Comparison of ENCODE assay signal across 21 mouse cellular contexts in the genomic region with DNA sequence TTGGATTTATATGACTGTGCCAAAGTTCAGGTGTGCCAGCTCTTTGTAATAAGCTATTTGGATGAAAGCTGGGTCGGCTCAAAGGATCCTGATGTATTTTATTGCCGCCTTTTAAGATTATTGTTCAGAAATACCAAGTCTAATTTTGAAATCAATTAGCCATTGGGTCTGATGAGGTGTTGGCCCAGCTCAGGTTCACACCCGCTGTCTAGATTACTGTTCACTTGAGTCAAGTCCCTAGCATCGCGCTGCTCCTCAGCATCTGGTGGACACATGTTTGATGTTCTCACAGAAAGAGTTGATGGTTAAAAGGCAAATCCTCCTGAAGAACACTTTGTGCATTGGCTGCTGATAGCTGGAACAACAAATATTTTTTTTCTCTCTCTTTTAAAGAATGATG.
A peak's percentile ranks its signal among the peaks of the same experiment; 100 is the strongest.
DNase-seq lines count a peak whose midpoint lies in the region; ATAC-seq and TF ChIP-seq lines count a peak whose summit lies in the region.
"Had no signal": no experiment of that assay in that cellular context is flagged by ENCODE, and none has a peak within 500 bp of the region (broad histone marks: within the 10 kb centered on the region; RNA-seq: fewer than 3 reads in every experiment).

No protein-coding gene starts in this region.

- H3K36me3 ChIP-seq in lung, embryonic 14.5 days (ENCODE audit: insufficient read depth): no peaks in the 10 kb centered on the region
- H3K36me3 ChIP-seq in limb, embryonic 10.5 days: no peaks in the 10 kb centered on the region
- no peaks in the 10 kb centered on the region for H3K36me3 ChIP-seq in limb, embryonic 14.5 days (ENCODE audit: control insufficient read depth, insufficient read depth, low read length)
- H3K36me3 ChIP-seq in hindbrain, postnatal 0 days (ENCODE audit: insufficient read depth, low read length): no peaks in the 10 kb centered on the region
- H3K36me3 ChIP-seq: embryonic facial prominence, embryonic 13.5 days; G1E; hindbrain, embryonic 10.5 days; hindbrain, embryonic 15.5 days had no signal

- no peaks in the 10 kb centered on the region for H3K27me3 ChIP-seq in lung, embryonic 14.5 days (ENCODE audit: insufficient read depth, low read length)
- no peaks in the 10 kb centered on the region for H3K27me3 ChIP-seq in limb, embryonic 10.5 days (ENCODE audit: low read depth, poor library complexity, severe bottlenecking)
- no peaks in the 10 kb centered on the region for H3K27me3 ChIP-seq in limb, embryonic 14.5 days (ENCODE audit: control insufficient read depth, insufficient read depth, low read length)
- H3K27me3 ChIP-seq in hindbrain, postnatal 0 days (ENCODE audit: insufficient read depth, low read length): no peaks in the 10 kb centered on the region
- H3K27me3 ChIP-seq: embryonic facial prominence, embryonic 13.5 days; forebrain, embryonic 13.5 days; hindbrain, embryonic 15.5 days had no signal

- H3K27ac ChIP-seq in lung, embryonic 14.5 days (ENCODE audit: low read depth): no peak overlapping the region
- H3K27ac ChIP-seq in limb, embryonic 10.5 days: 0 out of 2 replicates have a peak overlapping the region, but pooled peaks have one; percentile 19
- H3K27ac ChIP-seq in limb, embryonic 14.5 days (replicated peaks; ENCODE audit: low read depth, low read length): no peak overlapping the region
- H3K27ac ChIP-seq in hindbrain, postnatal 0 days: no peak overlapping the region
- H3K27ac ChIP-seq: embryonic facial prominence, embryonic 13.5 days; forebrain, embryonic 13.5 days; gastrocnemius, adult 2 months; hindbrain, embryonic 10.5 days; hindbrain, embryonic 15.5 days had no signal

- no peaks in the 10 kb centered on the region for H3K4me1 ChIP-seq in lung, embryonic 14.5 days (ENCODE audit: insufficient read depth)
- peaks cover 37% of the 10 kb centered on the region for H3K4me1 ChIP-seq in limb, embryonic 10.5 days
- peaks cover 11% of the 10 kb centered on the region for H3K4me1 ChIP-seq in limb, embryonic 14.5 days (ENCODE audit: control insufficient read depth, insufficient read depth, low read length)
- no peaks in the 10 kb centered on the region for H3K4me1 ChIP-seq in hindbrain, postnatal 0 days (ENCODE audit: insufficient read depth, low read length)
- H3K4me1 ChIP-seq: embryonic facial prominence, embryonic 13.5 days; forebrain, embryonic 13.5 days; hindbrain, embryonic 10.5 days; hindbrain, embryonic 15.5 days had no signal

- no peak for ATAC-seq in lung, embryonic 14.5 days (ENCODE audit: insufficient read depth)
- ATAC-seq in limb, embryonic 14.5 days (ENCODE audit: low FRiP score, low read depth): no peak
- ATAC-seq in hindbrain, postnatal 0 days: no peak
- ATAC-seq: CD4-positive, CD25-positive, alpha-beta regulatory T cell, adult 4 months; forebrain, embryonic 13.5 days; forebrain, postnatal 0 days had no signal

- no peaks in the 10 kb centered on the region for H3K9me3 ChIP-seq in lung, embryonic 14.5 days (ENCODE audit: low read depth, low read length)
- no peaks in the 10 kb centered on the region for H3K9me3 ChIP-seq in limb, embryonic 10.5 days (replicated peaks)
- H3K9me3 ChIP-seq in limb, embryonic 14.5 days (ENCODE audit: control insufficient read depth, low read length): no peaks in the 10 kb centered on the region
- no peaks in the 10 kb centered on the region for H3K9me3 ChIP-seq in hindbrain, postnatal 0 days (ENCODE audit: low read length)
- H3K9me3 ChIP-seq: embryonic facial prominence, embryonic 13.5 days; forebrain, embryonic 13.5 days; G1E; hindbrain, embryonic 10.5 days; hindbrain, embryonic 15.5 days had no signal

- TF ChIP-seq CTCF in lung, embryonic 14.5 days (IDR thresholded peaks at IDR 0.05; ENCODE audit: low read depth): no peak
- TF ChIP-seq CTCF in hindbrain, postnatal 0 days (IDR thresholded peaks at IDR 0.05; ENCODE audit: low read depth): no peak

- no peak overlapping the region for H3K4me3 ChIP-seq in lung, embryonic 14.5 days (ENCODE audit: low read depth, low read length)
- no peak overlapping the region for H3K4me3 ChIP-seq in limb, embryonic 10.5 days
- no peak overlapping the region for H3K4me3 ChIP-seq in limb, embryonic 14.5 days (replicated peaks; ENCODE audit: low read length)
- H3K4me3 ChIP-seq in hindbrain, postnatal 0 days (ENCODE audit: low read length): no peak overlapping the region
- H3K4me3 ChIP-seq: embryonic facial prominence, embryonic 13.5 days; forebrain, embryonic 13.5 days; gastrocnemius, adult 2 months; hindbrain, embryonic 10.5 days; hindbrain, embryonic 15.5 days had no signal

- peak; percentile 60 for DNase-seq in embryo, embryonic 10 days (ENCODE audit: low spot score)
- no peak for DNase-seq in embryo, embryonic 9.5 days (ENCODE audit: extremely low spot score)
- DNase-seq in lung, embryonic 14.5 days: peak; percentile 3
- DNase-seq in lung, adult 18-20 months: no peak
- peak; percentile 63 for DNase-seq in limb, embryonic 10.5 days (ENCODE audit: low spot score)
- DNase-seq in limb, embryonic 14.5 days (ENCODE audit: low spot score): peak; percentile 10
- DNase-seq in left cerebral cortex, adult 11 months (ENCODE audit: low spot score): no peak
- no peak for DNase-seq in hindbrain, postnatal 0 days (ENCODE audit: low spot score)
- DNase-seq: adrenal gland, postnatal 10 days; B cell, adult 2 months; cerebellum, adult 11-12 months; cerebellum, adult 9-10 months; forebrain, postnatal 0 days; gastrocnemius, adult 2 months; gastrocnemius, postnatal 25 days had no signal

- no peak overlapping the region for H3K4me2 ChIP-seq in lung, embryonic 14.5 days
- no peak overlapping the region for H3K4me2 ChIP-seq in limb, embryonic 14.5 days (replicated peaks; ENCODE audit: low read depth, low read length, severe bottlenecking)
- no peak overlapping the region for H3K4me2 ChIP-seq in hindbrain, postnatal 0 days (ENCODE audit: low read depth, low read length)
- H3K4me2 ChIP-seq: embryonic facial prominence, embryonic 13.5 days; forebrain, embryonic 13.5 days; hindbrain, embryonic 15.5 days had no signal

- no peak overlapping the region for H3K9ac ChIP-seq in lung, embryonic 14.5 days
- no peak overlapping the region for H3K9ac ChIP-seq in limb, embryonic 14.5 days (ENCODE audit: low read depth, low read length, severe bottlenecking)
- no peak overlapping the region for H3K9ac ChIP-seq in hindbrain, postnatal 0 days (replicated peaks; ENCODE audit: low read length)
- H3K9ac ChIP-seq: embryonic facial prominence, embryonic 13.5 days; forebrain, embryonic 13.5 days; forebrain, postnatal 0 days; hindbrain, embryonic 15.5 days had no signal

- WGBS in lung, embryonic 14.5 days: 85% methylated on average over 5 of the region's 5 CpGs
- 26% methylated on average over 5 of the region's 5 CpGs for WGBS in limb, embryonic 10.5 days
- 27% methylated on average over 5 of the region's 5 CpGs for WGBS in limb, embryonic 14.5 days
- 93% methylated on average over 5 of the region's 5 CpGs for WGBS in hindbrain, postnatal 0 days

- TF ChIP-seq POLR2A in limb, embryonic 14.5 days (IDR thresholded peaks at IDR 0.05; ENCODE audit: borderline replicate concordance, extremely low read depth, insufficient read depth, insufficient read length): no peak

Comparison
In these comparisons a context has a peak if more than half of its experiments do, and no peak if none do; other contexts are left out.
1. DNase-seq: peak in embryo, embryonic 10 days (single experiment), lung, embryonic 14.5 days (single experiment), limb, embryonic 10.5 days (single experiment) and limb, embryonic 14.5 days (single experiment); none in embryo, embryonic 9.5 days (single experiment), lung, adult 18-20 months (0 of 2), left cerebral cortex, adult 11 months (single experiment) and hindbrain, postnatal 0 days (single experiment).